Mouse (Mus musculus): ENCODE data around the gene Zfp740.

The Zfp740 gene

GRCm38 (mm10) chr15:102202971-102203834 is at the start of gene Zfp740:
TSS of gene Zfp740 (plus strand) at chr15:102203249.
- peak; percentile 94 for DNase-seq (ENCODE audit: low read depth, low spot score)

GRCm38 (mm10) chr15:102155006-102155405 is 48.0 kb upstream of the Zfp740 start:
- peak; percentile 50 for DNase-seq (ENCODE audit: low read depth, low spot score)

DNA sequence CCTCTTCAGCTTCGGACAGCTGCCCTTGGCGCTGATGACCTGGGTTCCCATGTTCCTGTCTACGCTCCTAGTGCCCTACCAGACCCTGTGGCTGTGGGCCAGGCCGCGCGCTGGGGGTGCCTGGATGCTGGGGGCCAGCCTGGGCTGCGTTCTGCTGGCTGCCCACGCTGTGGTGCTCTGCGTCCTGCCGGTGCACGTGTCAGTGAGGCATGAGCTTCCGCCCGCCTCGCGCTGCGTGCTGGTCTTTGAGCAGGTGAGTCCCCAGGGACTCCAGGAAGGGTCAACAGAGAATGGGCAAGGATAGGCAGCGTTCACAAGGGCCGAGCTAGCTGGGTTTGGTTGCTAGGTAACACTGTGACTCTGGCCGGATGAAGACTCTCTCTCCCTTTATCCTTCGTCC is 46.2 kb upstream of the Zfp740 start:
- peak; percentile 92 for DNase-seq (ENCODE audit: low read depth, low spot score)

DNA sequence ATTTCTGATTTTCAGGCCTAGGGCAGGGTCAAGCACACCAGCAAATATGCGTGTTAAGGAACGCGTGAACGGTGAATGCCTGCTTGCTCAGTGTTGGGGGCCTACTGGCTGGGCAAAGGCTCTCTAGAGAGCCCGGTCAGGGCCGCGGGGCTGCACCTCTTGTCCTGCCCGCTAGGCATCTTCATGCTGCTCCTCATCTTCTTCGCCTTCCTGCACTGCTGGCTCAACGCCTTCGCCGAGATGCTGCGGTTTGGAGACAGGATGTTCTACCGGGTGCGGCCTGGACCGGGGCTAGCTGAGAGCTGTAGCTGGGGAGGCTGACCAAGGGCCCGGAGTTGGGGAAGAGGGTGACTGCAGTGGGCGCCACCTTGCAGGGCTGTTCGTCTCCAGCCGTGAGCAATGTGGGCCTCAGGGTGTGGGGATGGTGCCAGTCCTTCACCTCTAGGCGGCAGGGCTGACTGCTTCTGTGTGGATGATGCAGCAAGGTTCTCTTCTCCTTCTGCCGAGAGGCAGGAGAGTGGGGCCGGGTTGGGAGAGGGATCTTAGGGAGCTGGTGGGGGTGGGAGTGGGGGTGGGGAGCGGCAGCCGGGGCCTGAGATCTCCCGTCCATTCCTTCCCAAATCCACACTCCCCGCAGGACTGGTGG is 42.5 kb upstream of the Zfp740 start:
- peak; percentile 66 for DNase-seq (ENCODE audit: low read depth, low spot score)

GRCm38 (mm10) chr15:102163900-102164693 is 39.0 kb upstream of the Zfp740 start:
- peak; percentile 64 for DNase-seq (ENCODE audit: low read depth, low spot score)

GRCm38 (mm10) chr15:102165468-102166100 is 37.5 kb upstream of the Zfp740 start:
- DNase-seq (ENCODE audit: low read depth, low spot score) = no peak

GRCm38 (mm10) chr15:102167620-102168021 is 35.4 kb upstream of the Zfp740 start:
- DNase-seq (ENCODE audit: low read depth, low spot score) = no peak

- no peak for DNase-seq (ENCODE audit: low read depth, low spot score)
Observed at GRCm38 (mm10) chr15:102169064-102169463, 34.0 kb upstream of the Zfp740 start.

GRCm38 (mm10) chr15:102173581-102173980 is 29.5 kb upstream of the Zfp740 start:
- DNase-seq (ENCODE audit: low read depth, low spot score) = no peak

GRCm38 (mm10) chr15:102175736-102176319 is 27.2 kb upstream of the Zfp740 start:
- peak; percentile 53 for DNase-seq (ENCODE audit: low read depth, low spot score)

DNA sequence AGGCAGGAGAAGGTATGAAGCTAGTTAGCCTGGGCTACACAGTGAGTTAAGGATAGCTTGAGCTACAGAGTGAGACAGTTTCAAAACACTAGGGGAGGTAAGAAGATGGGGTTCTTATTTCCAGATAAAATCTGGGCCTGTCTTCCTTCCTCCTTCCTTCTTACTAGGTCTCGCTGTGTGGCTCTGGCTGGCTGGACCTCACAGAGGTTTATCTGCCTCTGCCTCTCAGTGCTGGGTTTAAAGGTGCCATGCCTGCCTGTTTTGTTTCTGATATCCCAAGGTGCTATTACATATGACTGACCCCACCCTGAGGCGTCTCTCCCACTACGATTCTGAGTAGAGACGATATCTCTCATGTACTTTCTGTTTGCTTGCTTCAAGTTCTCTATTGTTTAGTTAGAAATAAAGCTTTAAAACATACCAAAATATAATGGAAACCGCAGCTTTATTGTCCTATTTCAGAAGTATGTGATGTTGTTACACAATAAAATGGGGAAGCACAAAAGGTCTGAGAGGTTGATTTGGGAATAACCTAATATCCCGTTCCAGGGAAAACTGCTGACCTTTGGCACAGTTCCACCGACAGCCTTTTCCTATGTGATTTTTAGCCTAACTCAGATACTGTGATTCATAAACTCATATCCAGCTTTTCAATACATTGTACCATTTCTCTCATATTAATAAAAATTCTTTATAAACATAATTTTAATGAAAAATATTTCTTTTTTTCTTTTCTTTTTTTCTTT is 26.3 kb upstream of the Zfp740 start:
- no peak for DNase-seq (ENCODE audit: low read depth, low spot score)

DNA sequence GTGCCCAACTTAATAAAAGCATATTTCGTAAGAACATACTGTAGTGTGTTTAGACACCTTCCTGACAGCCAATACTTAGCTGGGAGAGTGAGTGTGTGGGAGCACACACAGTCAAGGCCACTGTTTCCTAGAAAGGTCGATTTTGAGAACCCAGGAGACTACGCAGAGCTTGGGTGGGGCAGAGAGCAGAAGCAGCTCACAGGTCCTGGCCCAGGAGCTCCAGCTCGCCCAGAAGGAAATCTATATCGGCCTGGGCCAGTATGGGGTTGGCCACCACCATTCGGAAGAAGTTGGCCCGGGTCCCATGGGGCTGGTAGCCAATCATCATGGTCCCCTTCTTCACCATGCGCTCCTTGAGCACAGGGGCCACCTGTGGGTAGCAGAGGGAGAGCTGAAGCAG is 25.6 kb upstream of the Zfp740 start:
- DNase-seq (ENCODE audit: low read depth, low spot score) = no peak

- DNase-seq (ENCODE audit: low read depth, low spot score) = peak; percentile 88
Observed at GRCm38 (mm10) chr15:102178279-102178678, 24.8 kb upstream of the Zfp740 start.

DNA sequence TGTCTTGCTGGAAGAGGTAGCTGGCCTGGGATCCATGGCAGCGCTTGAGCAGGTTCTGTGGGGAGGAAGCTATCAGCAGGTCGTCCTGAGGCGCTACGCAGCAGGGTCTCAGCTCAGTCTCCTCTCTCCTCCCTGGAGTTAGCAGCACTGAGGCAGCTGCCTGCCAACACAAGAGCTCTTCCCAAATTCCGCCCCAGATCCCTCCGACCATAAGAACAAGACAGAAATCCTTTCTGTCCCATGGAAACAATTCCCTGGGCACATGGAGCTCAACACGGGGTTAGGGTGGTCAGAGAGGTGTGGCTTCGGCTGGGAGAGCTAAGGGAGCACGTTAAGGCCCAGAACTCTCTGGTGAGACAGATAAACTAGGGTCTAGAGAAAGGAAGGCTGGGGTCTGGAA is 23.9 kb upstream of the Zfp740 start:
- DNase-seq (ENCODE audit: low read depth, low spot score) = peak; percentile 59

GRCm38 (mm10) chr15:102179924-102180323 is 23.1 kb upstream of the Zfp740 start:
- peak; percentile 34 for DNase-seq (ENCODE audit: low read depth, low spot score)

- no peak for DNase-seq (ENCODE audit: low read depth, low spot score)
Observed at GRCm38 (mm10) chr15:102183076-102183475, 20.0 kb upstream of the Zfp740 start.

GRCm38 (mm10) chr15:102186239-102186638 is 16.8 kb upstream of the Zfp740 start:
- no peak for DNase-seq (ENCODE audit: low read depth, low spot score)

GRCm38 (mm10) chr15:102188096-102188495 is 15.0 kb upstream of the Zfp740 start:
- DNase-seq (ENCODE audit: low read depth, low spot score) = no peak

- DNase-seq (ENCODE audit: low read depth, low spot score) = peak; percentile 54
Observed at GRCm38 (mm10) chr15:102188883-102189282, 14.2 kb upstream of the Zfp740 start.

DNA sequence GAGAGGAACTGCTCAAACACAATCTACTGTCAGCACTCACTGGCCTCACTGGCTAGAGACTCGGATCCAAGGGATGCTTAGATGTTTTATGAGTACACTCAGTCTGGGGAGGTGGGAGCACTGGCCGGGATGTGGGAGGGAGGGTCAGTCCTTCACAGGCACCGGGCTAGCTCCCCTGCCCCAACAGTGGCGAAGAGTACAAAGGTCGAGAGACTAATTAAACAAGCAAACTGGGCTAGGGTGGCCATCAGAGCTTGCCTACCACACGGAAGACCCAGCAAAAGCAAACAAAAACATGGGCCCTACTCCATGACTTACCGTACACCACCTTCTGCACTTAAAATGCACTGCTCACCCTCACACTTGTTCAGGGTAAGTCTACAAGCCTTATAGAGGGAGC is 11.3 kb upstream of the Zfp740 start:
- no peak for DNase-seq (ENCODE audit: low read depth, low spot score)

Data from R1 (cell line).